Mouse (Mus musculus) myocyte (in vitro differentiated cells): ENCODE measurements at regions not wholly inside any gene's neighbourhood (a gene's known extent, or its start where the extent isn't known, plus 50 kb on each side); places are given as distances from the start of the nearest gene placed in this dataset.

Source experiments
- H3K27me3 ChIP-seq: one replicate; pipeline ENCODE4 v1.6.1; 2011; ENCODE audit not compliant: control insufficient read depth, insufficient read depth, insufficient read length
- H3K36me3 ChIP-seq: one replicate; pipeline ENCODE4 v1.6.1; 2011; ENCODE audit not compliant: control insufficient read depth, insufficient read depth
- H3K4me2 ChIP-seq: one replicate; pipeline ENCODE4 v1.6.1; 2011; ENCODE audit warnings: low read depth, control low read depth
- H3K4me3 ChIP-seq: one replicate; pipeline ENCODE4 v1.5.1; 2011; ENCODE audit warnings: mild to moderate bottlenecking, control low read depth, moderate library complexity
- H3K79me2 ChIP-seq: one replicate; pipeline ENCODE4 v1.6.1; 2011; ENCODE audit not compliant: control insufficient read depth, insufficient read depth
- H3ac ChIP-seq: one replicate; pipeline ENCODE4 v1.6.1; 2011; ENCODE audit not compliant: control insufficient read depth, insufficient read length
- CEBPB ChIP-seq: IDR thresholded peaks from 2 replicates; pipeline ENCODE4 v1.6.1; 2011; ENCODE audit warnings: mild to moderate bottlenecking, moderate library complexity; ENCODE audit not compliant: poor library complexity, insufficient read depth, severe bottlenecking
- E2F4 ChIP-seq: IDR thresholded peaks from one replicate; pipeline ENCODE4 v1.6.1; 2011; ENCODE audit warnings: mild to moderate bottlenecking, control low read depth, moderate library complexity; ENCODE audit not compliant: insufficient read depth
- MAX ChIP-seq: IDR thresholded peaks from one replicate; pipeline ENCODE4 v1.6.1; 2011; ENCODE audit warnings: low read depth, mild to moderate bottlenecking, control low read depth
- MYOD1 ChIP-seq, 3 experiments: IDR thresholded peaks; one replicate each; pipeline ENCODE4 v1.6.1; 2011; ENCODE audit warnings: control low read depth in 2 of 3, low read depth in 2 of 3, mild to moderate bottlenecking in 2 of 3, moderate library complexity in 1 of 3; ENCODE audit not compliant: insufficient read length in 2 of 3, control insufficient read depth in 1 of 3
- MYOG ChIP-seq, 3 experiments: IDR thresholded peaks; one replicate each; pipeline ENCODE4 v1.6.1; 2011; ENCODE audit warnings: control low read depth in 2 of 3, low read depth in 2 of 3, mild to moderate bottlenecking in 2 of 3; ENCODE audit not compliant: insufficient read length in 2 of 3, control insufficient read depth in 1 of 3, insufficient read depth in 1 of 3
- POLR2A ChIP-seq: IDR thresholded peaks from one replicate; pipeline ENCODE4 v1.6.1; 2011; ENCODE audit warnings: low read depth, mild to moderate bottlenecking, control low read depth, moderate library complexity; ENCODE audit not compliant: insufficient read length
- POLR2AphosphoS2 ChIP-seq: IDR thresholded peaks from one replicate; pipeline ENCODE4 v1.6.1; 2011; ENCODE audit warnings: low read depth, control low read depth; ENCODE audit not compliant: insufficient read length
- REST ChIP-seq: IDR thresholded peaks from one replicate; pipeline ENCODE4 v1.6.1; 2011; ENCODE audit warnings: mild to moderate bottlenecking, control low read depth, moderate library complexity; ENCODE audit not compliant: insufficient read depth, insufficient read length
- SRF ChIP-seq: IDR thresholded peaks from one replicate; pipeline ENCODE4 v1.6.1; 2011; ENCODE audit warnings: low read depth; ENCODE audit not compliant: control insufficient read depth, insufficient read length
- TCF12 ChIP-seq: IDR thresholded peaks from one replicate; pipeline ENCODE4 v1.6.1; 2011; ENCODE audit warnings: mild to moderate bottlenecking, control low read depth; ENCODE audit not compliant: poor library complexity, insufficient read depth, severe bottlenecking
- TCF3 ChIP-seq: IDR thresholded peaks from one replicate; pipeline ENCODE4 v1.6.1; 2011; ENCODE audit warnings: low read depth, control low read depth; ENCODE audit not compliant: insufficient read length
- USF1 ChIP-seq: IDR thresholded peaks from one replicate; pipeline ENCODE4 v1.6.1; 2011; ENCODE audit warnings: low read depth, mild to moderate bottlenecking, control low read depth, moderate library complexity

- Histone ChIP-seq H3K4me3 (no peak overlapping the region), H3ac (no peak overlapping the region), H3K36me3 (no peaks in the 10 kb centered on the region), H3K27me3 (no peaks in the 10 kb centered on the region), H3K79me2 (no peaks in the 10 kb centered on the region), H3K4me2 (no peak overlapping the region)
- TF ChIP-seq E2F4 (no peak), MAX (no peak), TCF12 (no peak), SRF (no peak), MYOD1 (IDR thresholded peaks at IDR 0.05; ENCODE audit: control insufficient read depth in 1 of 3, insufficient read length in 2 of 3, low read depth in 2 of 3) (no peak), USF1 (no peak), REST (no peak)
These were observed 101.4 kb upstream of the Dazl start for GRCm38 (mm10) chr17:50394801-50395200.

- Histone ChIP-seq H3ac (no peak overlapping the region), H3K36me3 (no peaks in the 10 kb centered on the region), H3K27me3 (no peaks in the 10 kb centered on the region), H3K79me2 (no peaks in the 10 kb centered on the region), H3K4me3 (no peak overlapping the region), H3K4me2 (no peak overlapping the region)
- TF ChIP-seq MAX (no peak), TCF3 (no peak), REST (no peak), SRF (no peak), E2F4 (no peak), POLR2AphosphoS2 (no peak), POLR2A (no peak), USF1 (no peak), TCF12 (no peak), MYOD1 (IDR thresholded peaks at IDR 0.05; ENCODE audit: control insufficient read depth in 1 of 3, insufficient read length in 2 of 3, low read depth in 2 of 3) (no peak), CEBPB (no peak), MYOG (IDR thresholded peaks at IDR 0.05; ENCODE audit: control insufficient read depth in 1 of 3, insufficient read depth in 1 of 3, insufficient read length in 2 of 3, low read depth in 2 of 3) (no peak)
These were observed 102.2 kb upstream of the Dazl start for GRCm38 (mm10) chr17:50395669-50396068.

- Histone ChIP-seq H3K4me3 (no peak overlapping the region), H3K79me2 (no peaks in the 10 kb centered on the region), H3K4me2 (no peak overlapping the region), H3ac (no peak overlapping the region), H3K27me3 (no peaks in the 10 kb centered on the region), H3K36me3 (no peaks in the 10 kb centered on the region)
- TF ChIP-seq MAX (no peak), USF1 (no peak), POLR2A (no peak), MYOD1 (IDR thresholded peaks at IDR 0.05; ENCODE audit: control insufficient read depth in 1 of 3, insufficient read length in 2 of 3, low read depth in 2 of 3) (no peak), POLR2AphosphoS2 (no peak), CEBPB (no peak), MYOG (IDR thresholded peaks at IDR 0.05; ENCODE audit: control insufficient read depth in 1 of 3, insufficient read depth in 1 of 3, insufficient read length in 2 of 3, low read depth in 2 of 3) (no peak), SRF (no peak), E2F4 (no peak), REST (no peak), TCF3 (no peak), TCF12 (no peak)
These were observed 103.9 kb upstream of the Dazl start for GRCm38 (mm10) chr17:50397324-50397723.

GRCm38 (mm10) chr17:50407249-50407990 is 101.8 kb upstream of the Plcl2 start:
- no peaks in the 10 kb centered on the region for H3K79me2 ChIP-seq
- H3ac ChIP-seq, result no peak overlapping the region
- no peaks in the 10 kb centered on the region for H3K36me3 ChIP-seq
- H3K27me3 ChIP-seq, result no peaks in the 10 kb centered on the region
- peak overlapping the region; percentile 49 for H3K4me2 ChIP-seq
- H3K4me3 ChIP-seq, result no peak overlapping the region
- TF ChIP-seq CEBPB (peak; percentile 75; the same call in 1 of the 2 replicates), MYOG (IDR thresholded peaks at IDR 0.05; ENCODE audit: control insufficient read depth in 1 of 3, insufficient read depth in 1 of 3, insufficient read length in 2 of 3, low read depth in 2 of 3) (peak in 2 of 3 experiments; percentile 48 to 50), POLR2AphosphoS2 (no peak), SRF (no peak), TCF12 (peak; percentile 43), MAX (no peak), MYOD1 (IDR thresholded peaks at IDR 0.05; ENCODE audit: control insufficient read depth in 1 of 3, insufficient read length in 2 of 3, low read depth in 2 of 3) (peak; percentile 31 to 75 (median 44))

GRCm38 (mm10) chr17:50408581-50408980 is 100.6 kb upstream of the Plcl2 start:
- Histone ChIP-seq H3K4me3 (no peak overlapping the region), H3ac (no peak overlapping the region), H3K79me2 (no peaks in the 10 kb centered on the region), H3K27me3 (no peaks in the 10 kb centered on the region), H3K4me2 (no peak overlapping the region), H3K36me3 (no peaks in the 10 kb centered on the region)
- TF ChIP-seq USF1 (no peak), E2F4 (no peak)
